Mouse (Mus musculus) ES-E14 (cell line): ENCODE measurements at regions not wholly inside any gene's neighbourhood (a gene's known extent, or its start where the extent isn't known, plus 50 kb on each side); places are given as distances from the start of the nearest gene placed in this dataset.

Experiments used
- DNase-seq: peaks from one replicate; pipeline ENCODE4 v3.0.0-alpha.2; 2013; ENCODE audit warnings: low read depth, low spot score
- H3K27ac ChIP-seq: 2 replicates; pipeline ENCODE4 v1.5.1; 2012; ENCODE audit warnings: low read depth, mild to moderate bottlenecking, low read length, moderate library complexity, mixed read lengths; ENCODE audit not compliant: poor library complexity, insufficient read depth, severe bottlenecking
- H3K36me3 ChIP-seq: 2 replicates; pipeline ENCODE4 v1.6.1; 2012; ENCODE audit warnings: mild to moderate bottlenecking, low read length, moderate library complexity, mixed read lengths; ENCODE audit not compliant: control insufficient read depth, poor library complexity, insufficient read depth, severe bottlenecking
- H3K4me1 ChIP-seq, 2 experiments: fragments of 150-350 bp in 1 of 2; sonication (generic) in 1 of 2; 2 replicates each; pipeline ENCODE4 v1.6.1; 2012; ENCODE audit warnings: low read length in 2 of 2, mild to moderate bottlenecking in 1 of 2, mixed read lengths in 1 of 2; ENCODE audit not compliant: control insufficient read depth in 2 of 2, insufficient read depth in 2 of 2, poor library complexity in 1 of 2
- H3K4me3 ChIP-seq, 2 experiments: fragments of 150-350 bp in 1 of 2; sonication (generic) in 1 of 2; 2 replicates each; pipeline ENCODE4 v1.5.1; 2012; ENCODE audit warnings: low read length in 2 of 2, low read depth in 1 of 2, mild to moderate bottlenecking in 1 of 2, mixed read lengths in 1 of 2; ENCODE audit not compliant: insufficient read depth in 1 of 2, poor library complexity in 1 of 2, severe bottlenecking in 1 of 2
- H3K9ac ChIP-seq: 2 replicates; pipeline ENCODE4 v1.6.1; 2012; ENCODE audit warnings: low read depth, mild to moderate bottlenecking, low read length, mixed read lengths; ENCODE audit not compliant: poor library complexity, insufficient read depth, severe bottlenecking
- H3K9me3 ChIP-seq: fragments of 150-350 bp; sonication (generic); 2 replicates; pipeline ENCODE4 v1.6.1; 2012; ENCODE audit warnings: low read depth, mild to moderate bottlenecking, low read length; ENCODE audit not compliant: control insufficient read depth, insufficient read depth
- CHD2 ChIP-seq: IDR thresholded peaks from 2 replicates; pipeline ENCODE4 v1.6.1; 2014; ENCODE audit warnings: mild to moderate bottlenecking, low read depth, low read length, inconsistent platforms
- HCFC1 ChIP-seq: IDR thresholded peaks from 2 replicates; pipeline ENCODE4 v1.6.1; 2012; ENCODE audit warnings: low read length, inconsistent platforms, borderline replicate concordance; ENCODE audit not compliant: insufficient read depth
- MAFK ChIP-seq: IDR thresholded peaks from 2 replicates; pipeline ENCODE4 v1.6.1; 2014; ENCODE audit warnings: mild to moderate bottlenecking, low read depth, low read length, inconsistent platforms; ENCODE audit not compliant: insufficient read depth
- ZC3H11A ChIP-seq: IDR thresholded peaks from 2 replicates; pipeline ENCODE4 v1.6.1; 2012; ENCODE audit warnings: low read depth, mild to moderate bottlenecking, inconsistent platforms, low read length, borderline replicate concordance
- ZNF384 ChIP-seq: IDR thresholded peaks from 2 replicates; pipeline ENCODE4 v1.6.1; 2012; ENCODE audit warnings: low read depth, low read length, inconsistent platforms
- in situ Hi-C, 2 experiments: fragments of 600-800 bp; cut with MboI; formaldehyde crosslinking; loops; one replicate each; pipeline ENCODE4 v1.15.1; 2025; ENCODE audit warnings: low sequenced_read_pairs in 2 of 2, inconsistent platforms in 1 of 2; ENCODE audit not compliant: unreplicated experiment in 2 of 2

DNA sequence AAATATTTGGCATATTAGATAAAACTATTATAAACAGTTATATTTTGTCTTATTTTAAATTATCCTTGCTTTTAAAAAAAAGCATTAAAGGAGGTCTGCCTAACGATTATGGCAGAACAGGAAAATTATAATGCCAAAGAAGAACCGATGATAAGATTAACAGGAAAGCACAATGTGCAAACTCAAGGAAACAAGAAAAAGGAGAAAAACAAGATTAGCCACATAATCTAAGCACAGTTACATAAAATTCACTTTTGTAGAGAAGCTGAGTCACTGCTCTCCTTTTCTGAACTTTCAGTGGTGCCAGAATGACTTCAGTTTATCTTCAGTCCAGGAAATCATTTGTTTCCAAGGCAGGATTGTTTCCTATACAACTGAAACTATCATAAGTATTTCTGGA is 734.7 kb upstream of the Pabpc4l start:
- no peak for DNase-seq
- Histone ChIP-seq H3K9ac (no peak overlapping the region), H3K9me3 (no peaks in the 10 kb centered on the region), H3K36me3 (no peaks in the 10 kb centered on the region), H3K4me1 (no peaks in the 10 kb centered on the region), H3K4me3 (no peak overlapping the region), H3K27ac (no peak overlapping the region)
- in situ Hi-C loops = no loop called here
- no peak for TF ChIP-seq HCFC1
- TF ChIP-seq CHD2 = no peak
- no peak for TF ChIP-seq MAFK
- TF ChIP-seq ZC3H11A = no peak
- no peak for TF ChIP-seq ZNF384

- no peaks in the 10 kb centered on the region for H3K9me3 ChIP-seq
- H3K4me1 ChIP-seq = no peaks in the 10 kb centered on the region
- no peak for DNase-seq
- in situ Hi-C loops = no loop called here
- H3K27ac ChIP-seq = no peak overlapping the region
- no peak overlapping the region for H3K9ac ChIP-seq
- TF ChIP-seq ZC3H11A = no peak
- TF ChIP-seq CHD2 = no peak
- no peak for TF ChIP-seq HCFC1
- no peak for TF ChIP-seq MAFK
- no peak for TF ChIP-seq ZNF384
- no peaks in the 10 kb centered on the region for H3K36me3 ChIP-seq
- no peak overlapping the region for H3K4me3 ChIP-seq
Observed at GRCm38 (mm10) chr3:47180377-47180776, 732.4 kb upstream of the Pabpc4l start.
